Mouse (Mus musculus): ENCODE data around the gene Rfx7. TPM values are rescaled to one million over a fixed set of nuclear protein-coding genes. Genes with fewer than 3 reads are reported as not detected.

Gene Rfx7
- polyA plus RNA-seq, 1 experiment from 2014 or later, result 4.0 TPM

DNA sequence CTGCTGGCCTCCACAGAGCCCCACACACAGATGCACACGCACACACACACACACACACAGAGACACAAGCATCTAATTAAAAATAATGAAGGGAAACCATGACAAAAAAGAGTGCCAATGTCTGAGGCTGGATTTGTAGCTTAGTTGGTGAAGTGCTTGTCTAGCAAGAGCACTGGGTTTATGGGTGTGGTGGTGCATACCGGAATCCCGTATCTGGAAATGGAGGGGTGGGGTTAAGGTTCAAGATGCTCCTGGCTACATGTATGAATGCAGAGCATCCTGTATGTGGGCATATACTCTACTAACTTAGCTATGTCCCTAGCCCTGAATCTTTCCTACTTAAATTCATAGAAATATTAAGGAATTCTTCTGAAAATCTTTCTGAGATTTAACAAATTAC is 135.1 kb downstream of the Rfx7 start:
- 56% methylated on average over 3 of the region's 3 CpGs for WGBS
- H3K9me3 ChIP-seq (ENCODE audit: low read length), result no peaks in the 10 kb centered on the region
- ATAC-seq, result no peak
- TF ChIP-seq CTCF (IDR thresholded peaks at IDR 0.05), result no peak
- TF ChIP-seq EP300 (IDR thresholded peaks at IDR 0.05), result no peak
- no peak overlapping the region for H3K4me3 ChIP-seq (ENCODE audit: low read depth, low read length)
- peaks cover 6% of the 10 kb centered on the region; the same call in 1 of the 2 replicates for H3K4me1 ChIP-seq (ENCODE audit: insufficient read depth, low read depth, low read length)
- H3K4me2 ChIP-seq (replicated peaks; ENCODE audit: low read depth, low read length), result no peak overlapping the region
- peaks cover 14% of the 10 kb centered on the region; the same call in 1 of the 2 replicates for H3K36me3 ChIP-seq (ENCODE audit: insufficient read depth, low read length)
- H3K9ac ChIP-seq (replicated peaks; ENCODE audit: low read depth), result no peak overlapping the region
- no peak overlapping the region for H3K27ac ChIP-seq (ENCODE audit: low read length)
- no peaks in the 10 kb centered on the region for H3K27me3 ChIP-seq (replicated peaks; ENCODE audit: insufficient read depth, low read length)
- no peak for DNase-seq (ENCODE audit: low spot score)

DNA sequence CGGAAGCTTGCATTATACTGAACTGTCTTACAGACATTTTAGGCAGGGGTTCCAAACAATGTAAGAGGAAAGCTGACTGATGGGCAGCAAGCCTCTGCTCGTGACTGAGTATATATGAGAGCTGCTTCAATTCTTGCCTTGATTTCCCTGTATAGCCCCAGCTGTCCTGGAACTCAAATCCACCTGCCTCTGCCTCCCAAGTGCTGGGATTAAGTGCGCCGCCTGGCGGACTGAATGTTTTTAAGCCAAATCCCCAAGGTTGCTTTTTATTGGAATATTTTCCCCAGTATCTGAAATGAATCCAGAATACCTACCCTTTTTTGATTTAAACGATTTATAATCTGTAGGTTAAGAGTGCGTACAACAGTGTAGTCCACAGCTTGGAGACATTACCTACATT is 137.3 kb downstream of the Rfx7 start:
- Histone ChIP-seq H3K27me3 (replicated peaks; ENCODE audit: insufficient read depth, low read length) (no peaks in the 10 kb centered on the region), H3K9me3 (ENCODE audit: low read length) (no peaks in the 10 kb centered on the region), H3K4me2 (replicated peaks; ENCODE audit: low read depth, low read length) (no peak overlapping the region), H3K9ac (replicated peaks; ENCODE audit: low read depth) (no peak overlapping the region), H3K4me1 (ENCODE audit: insufficient read depth, low read depth, low read length) (peaks cover 6% of the 10 kb centered on the region; the same call in 1 of the 2 replicates), H3K4me3 (ENCODE audit: low read depth, low read length) (no peak overlapping the region), H3K36me3 (ENCODE audit: insufficient read depth, low read length) (peaks cover 19% of the 10 kb centered on the region; the same call in 1 of the 2 replicates), H3K27ac (ENCODE audit: low read length) (no peak overlapping the region)
- DNase-seq (ENCODE audit: low spot score) (no peak), ATAC-seq (no peak)
- TF ChIP-seq CTCF (IDR thresholded peaks at IDR 0.05), result peak; percentile 24; the same call in 1 of the 2 replicates
- TF ChIP-seq EP300 (IDR thresholded peaks at IDR 0.05), result no peak
- 65% methylated on average over 7 of the region's 7 CpGs for WGBS

DNA sequence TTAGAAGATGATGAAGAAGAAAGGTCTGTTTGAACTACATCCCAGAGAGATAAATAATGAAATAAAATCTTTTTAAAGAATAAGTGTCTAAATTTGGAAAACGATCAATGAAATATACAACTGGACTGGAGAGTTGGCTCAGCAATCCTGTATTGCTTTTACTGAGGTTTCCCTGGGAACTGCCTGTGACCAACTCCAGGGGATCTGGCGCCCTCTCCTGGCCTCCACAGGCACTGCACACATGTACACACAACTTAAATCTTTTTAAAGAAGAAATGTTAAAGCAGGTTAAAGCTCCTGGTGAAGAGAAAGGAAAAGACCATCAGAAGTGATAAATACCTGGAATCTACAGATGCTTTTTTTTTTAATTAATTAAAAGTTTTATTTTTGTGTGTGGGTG is 140.3 kb downstream of the Rfx7 start:
- peak; percentile 90 for DNase-seq (ENCODE audit: low spot score)
- 14% methylated on average over 2 of the region's 2 CpGs for WGBS
- no peak for TF ChIP-seq EP300 (IDR thresholded peaks at IDR 0.05)
- peak; percentile 96 for TF ChIP-seq CTCF (IDR thresholded peaks at IDR 0.05)

More for the DNA sequence above, 140.3 kb downstream of the Rfx7 start:
- Histone ChIP-seq H3K9me3 (ENCODE audit: low read length) (no peaks in the 10 kb centered on the region), H3K4me1 (ENCODE audit: insufficient read depth, low read depth, low read length) (no peaks in the 10 kb centered on the region), H3K9ac (replicated peaks; ENCODE audit: low read depth) (no peak overlapping the region), H3K27ac (ENCODE audit: low read length) (no peak overlapping the region), H3K27me3 (replicated peaks; ENCODE audit: insufficient read depth, low read length) (no peaks in the 10 kb centered on the region), H3K4me3 (ENCODE audit: low read depth, low read length) (no peak overlapping the region), H3K4me2 (replicated peaks; ENCODE audit: low read depth, low read length) (no peak overlapping the region), H3K36me3 (ENCODE audit: insufficient read depth, low read length) (peaks cover 27% of the 10 kb centered on the region; the same call in 1 of the 2 replicates)
- ATAC-seq, result peak; percentile 50; the same call in 1 of the 2 replicates

Small RNA genes lying within 50 kb of the gene (microRNA-seq; reads per million reads assigned to microRNA genes)
- gene Gm28010, result not detected

Other genes starting within 250 kb of the Rfx7 start
- gene Mns1, start 94.2 kb upstream of the Rfx7 start, polyA plus RNA-seq (2015; fragmentation: Nextera tagmentation; extraction: Ambion mirVana), result 5.9 and 9.2 TPM in 2 replicates
- 7.6 and 9.1 TPM in 2 replicates for gene Tex9, start 40.0 kb upstream of the Rfx7 start, polyA plus RNA-seq (2015; fragmentation: Nextera tagmentation; extraction: Ambion mirVana)
- gene Nedd4, start 130.1 kb downstream of the Rfx7 start, polyA plus RNA-seq (2015; fragmentation: Nextera tagmentation; extraction: Ambion mirVana), result 264 and 334 TPM in 2 replicates